Mouse (Mus musculus) midbrain, embryonic 11.5 days (tissue): Measurements from ENCODE around the gene Zfp358. TPM values are rescaled to one million over a fixed set of nuclear protein-coding genes. Genes with fewer than 3 reads are reported as not detected.

Experiments used
- ATAC-seq: fragments of 200-750 bp; cut with Nextera tagmentation; 2 replicates; pipeline ENCODE4 v1.8.0; 2017; ENCODE audit warnings: moderate TSS enrichment, moderate library complexity; ENCODE audit not compliant: low FRiP score
- DNase-seq: peaks from one replicate; pipeline ENCODE4 v3.0.0; 2015; ENCODE audit warnings: low spot score; ENCODE audit errors: missing footprints
- H3K27ac ChIP-seq: fragments of 300-500 bp; sonication (generic); 2 replicates; pipeline ENCODE4 v1.5.1; 2014; ENCODE audit warnings: low read depth, low read length
- H3K27me3 ChIP-seq: fragments of 300-500 bp; sonication (generic); 2 replicates; pipeline ENCODE4 v1.6.1; 2014; ENCODE audit warnings: mild to moderate bottlenecking, low read length, moderate library complexity, mixed read lengths; ENCODE audit not compliant: control insufficient read depth, insufficient read depth
- H3K36me3 ChIP-seq: fragments of 300-500 bp; sonication (generic); 2 replicates; pipeline ENCODE4 v1.6.1; 2014; ENCODE audit warnings: mild to moderate bottlenecking, low read length, moderate library complexity, mixed read lengths; ENCODE audit not compliant: control insufficient read depth, insufficient read depth
- H3K4me1 ChIP-seq: fragments of 300-500 bp; sonication (generic); 2 replicates; pipeline ENCODE4 v1.6.1; 2014; ENCODE audit warnings: low read length; ENCODE audit not compliant: control insufficient read depth, insufficient read depth
- H3K4me2 ChIP-seq: fragments of 300-500 bp; sonication (generic); 2 replicates; pipeline ENCODE4 v1.6.1; 2014; ENCODE audit warnings: mild to moderate bottlenecking, moderate library complexity
- H3K4me3 ChIP-seq: fragments of 300-500 bp; sonication (generic); 2 replicates; pipeline ENCODE4 v1.5.1; 2014; ENCODE audit warnings: low read depth, low read length
- H3K9ac ChIP-seq: fragments of 300-500 bp; sonication (generic); 2 replicates; pipeline ENCODE4 v1.6.1; 2014; ENCODE audit warnings: low read length
- H3K9me3 ChIP-seq: fragments of 300-500 bp; sonication (generic); 2 replicates; pipeline ENCODE4 v1.6.1; 2016; ENCODE audit warnings: low read length; ENCODE audit not compliant: control insufficient read depth
- WGBS: fragments of 180-500 bp; shearing (Covaris S2); extraction: QIAGEN DNeasy Blood & Tissue Kit; methylation state at CpG from one replicate; pipeline ENCODE4 v1.1.7; 2014; 5-methylcytosine and 5-hydroxymethylcytosine counted together
- polyA plus RNA-seq: library from polyadenylated mRNA; unstranded; fragments of >200 nt; fragmentation: Nextera tagmentation; extraction: Ambion mirVana; gene quantifications from 2 replicates; pipeline ENCODE4 v1.2.1, GENCODE M21; 2014

Zfp358 gene
- polyA plus RNA-seq, 1 experiment from 2014 or later, result 31.3 TPM

GRCm38 (mm10) chr8:3468838-3469237 lies 24.1 kb upstream of the Zfp358 start:
- no peak overlapping the region for H3K27ac ChIP-seq
- no peaks in the 10 kb centered on the region for H3K36me3 ChIP-seq
- no peak for ATAC-seq
- H3K4me2 ChIP-seq, result no peak overlapping the region
- H3K4me3 ChIP-seq, result no peak overlapping the region
- no peak for DNase-seq
- H3K9ac ChIP-seq, result no peak overlapping the region
- H3K9me3 ChIP-seq, result no peaks in the 10 kb centered on the region
- no peaks in the 10 kb centered on the region for H3K27me3 ChIP-seq
- WGBS, result 100% methylated on average over 1 of the region's 1 CpGs
- peaks cover 8% of the 10 kb centered on the region; the same call in 1 of the 2 replicates for H3K4me1 ChIP-seq

GRCm38 (mm10) chr8:3470562-3470961 lies 22.4 kb upstream of the Zfp358 start, which contains the start of gene Tex45:
Tex45 (plus strand) TSS chr8:3470862.
- ATAC-seq, result no peak
- H3K27me3 ChIP-seq, result no peaks in the 10 kb centered on the region
- H3K4me1 ChIP-seq, result peaks cover 8% of the 10 kb centered on the region; the same call in 1 of the 2 replicates
- no peak within 1 kb of the TSS for H3K4me3 ChIP-seq
- no peak within 1 kb of the TSS for H3K27ac ChIP-seq
- DNase-seq, result no peak
- no peaks in the 10 kb centered on the region for H3K36me3 ChIP-seq
- no peak within 1 kb of the TSS for H3K9ac ChIP-seq
- H3K4me2 ChIP-seq, result no peak within 1 kb of the TSS
- no peaks in the 10 kb centered on the region for H3K9me3 ChIP-seq

GRCm38 (mm10) chr8:3475715-3476429 lies 17.1 kb upstream of the Zfp358 start:
- H3K4me2 ChIP-seq, result peak overlapping the region; percentile 33
- ATAC-seq (0 out of 2 replicates have a peak, but pooled peaks have one; percentile 42), DNase-seq (no peak)
- WGBS, result 33% methylated on average over 37 of the region's 37 CpGs
- H3K27me3 ChIP-seq, result 0 out of 2 replicates have a peak, but pooled peaks cover 6% of the 10 kb centered on the region
- no peaks in the 10 kb centered on the region for H3K36me3 ChIP-seq
- peak overlapping the region; percentile 11; the same call in 1 of the 2 replicates for H3K4me3 ChIP-seq
- no peaks in the 10 kb centered on the region for H3K4me1 ChIP-seq
- H3K9me3 ChIP-seq, result no peaks in the 10 kb centered on the region
- H3K27ac ChIP-seq, result no peak overlapping the region
- no peak overlapping the region for H3K9ac ChIP-seq

GRCm38 (mm10) chr8:3480221-3480785 lies 12.6 kb upstream of the Zfp358 start:
- Histone ChIP-seq H3K4me3 (no peak overlapping the region), H3K27me3 (0 out of 2 replicates have a peak, but pooled peaks cover 6% of the 10 kb centered on the region), H3K9me3 (no peaks in the 10 kb centered on the region), H3K9ac (no peak overlapping the region), H3K4me1 (no peaks in the 10 kb centered on the region), H3K27ac (no peak overlapping the region), H3K36me3 (no peaks in the 10 kb centered on the region), H3K4me2 (no peak overlapping the region)
- ATAC-seq (no peak), DNase-seq (no peak)
- 82% methylated on average over 4 of the region's 4 CpGs for WGBS

- no peak overlapping the region for H3K27ac ChIP-seq
- DNase-seq (no peak), ATAC-seq (no peak)
- no peaks in the 10 kb centered on the region for H3K9me3 ChIP-seq
- no peak overlapping the region for H3K4me3 ChIP-seq
- H3K27me3 ChIP-seq, result no peaks in the 10 kb centered on the region
- no peaks in the 10 kb centered on the region for H3K36me3 ChIP-seq
- no peak overlapping the region for H3K9ac ChIP-seq
- H3K4me2 ChIP-seq, result no peak overlapping the region
- H3K4me1 ChIP-seq, result no peaks in the 10 kb centered on the region
- WGBS, result 66% methylated on average over 5 of the region's 5 CpGs
Measured at GRCm38 (mm10) chr8:3481605-3482004, 11.3 kb upstream of the Zfp358 start.

GRCm38 (mm10) chr8:3482240-3482740 lies 10.6 kb upstream of the Zfp358 start:
- ATAC-seq (no peak), DNase-seq (no peak)
- H3K27ac ChIP-seq, result no peak overlapping the region
- H3K9ac ChIP-seq, result no peak overlapping the region
- no peaks in the 10 kb centered on the region for H3K4me1 ChIP-seq
- WGBS, result 91% methylated on average over 22 of the region's 22 CpGs
- no peak overlapping the region for H3K4me2 ChIP-seq
- no peaks in the 10 kb centered on the region for H3K27me3 ChIP-seq
- no peak overlapping the region for H3K4me3 ChIP-seq
- H3K9me3 ChIP-seq, result no peaks in the 10 kb centered on the region
- H3K36me3 ChIP-seq, result no peaks in the 10 kb centered on the region

- Histone ChIP-seq H3K4me2 (no peak overlapping the region), H3K4me3 (no peak overlapping the region), H3K36me3 (no peaks in the 10 kb centered on the region), H3K27me3 (no peaks in the 10 kb centered on the region), H3K27ac (no peak overlapping the region), H3K9me3 (no peaks in the 10 kb centered on the region), H3K9ac (no peak overlapping the region), H3K4me1 (no peaks in the 10 kb centered on the region)
- no peak for ATAC-seq
- no peak for DNase-seq
- WGBS, result 92% methylated on average over 7 of the region's 7 CpGs
Measured at GRCm38 (mm10) chr8:3483546-3483945, 9.4 kb upstream of the Zfp358 start.

GRCm38 (mm10) chr8:3485192-3485591 lies 7.7 kb upstream of the Zfp358 start:
- H3K27ac ChIP-seq, result no peak overlapping the region
- WGBS, result 24% methylated on average over 5 of the region's 5 CpGs
- no peak overlapping the region for H3K4me2 ChIP-seq
- no peaks in the 10 kb centered on the region for H3K27me3 ChIP-seq
- DNase-seq (no peak), ATAC-seq (peak; percentile 55; the same call in 1 of the 2 replicates)
- H3K9me3 ChIP-seq, result no peaks in the 10 kb centered on the region
- no peak overlapping the region for H3K9ac ChIP-seq
- H3K4me1 ChIP-seq, result no peaks in the 10 kb centered on the region
- no peaks in the 10 kb centered on the region for H3K36me3 ChIP-seq
- H3K4me3 ChIP-seq, result no peak overlapping the region

GRCm38 (mm10) chr8:3493845-3494208 lies 889 bp downstream of the Zfp358 start:
- ATAC-seq, result peak; percentile 3; the same call in 1 of the 2 replicates
- peak overlapping the region; percentile 99 for H3K9ac ChIP-seq
- peak overlapping the region; percentile 74 for H3K4me2 ChIP-seq
- H3K4me1 ChIP-seq, result peaks cover 12% of the 10 kb centered on the region
- H3K4me3 ChIP-seq, result peak overlapping the region; percentile 92
- peaks cover 25% of the 10 kb centered on the region for H3K36me3 ChIP-seq
- no peaks in the 10 kb centered on the region for H3K27me3 ChIP-seq
- DNase-seq, result no peak
- WGBS, result 41% methylated on average over 6 of the region's 6 CpGs
- peak overlapping the region; percentile 50; the same call in 1 of the 2 replicates for H3K27ac ChIP-seq
- H3K9me3 ChIP-seq, result peaks cover 6% of the 10 kb centered on the region; the same call in 1 of the 2 replicates
